Mouse (Mus musculus): ENCODE data around the gene Dctn3.

Gene Dctn3

GRCm38 (mm10) chr4:41677006-41677629 is 45.9 kb downstream of the Dctn3 start:
- ATAC-seq (ENCODE audit: insufficient number of reproducible peaks, low FRiP score, low TSS enrichment): peak; percentile 46

GRCm38 (mm10) chr4:41676248-41677005 is 46.5 kb downstream of the Dctn3 start:
- peak; percentile 21 for ATAC-seq (ENCODE audit: insufficient number of reproducible peaks, low FRiP score, low TSS enrichment)

GRCm38 (mm10) chr4:41673186-41673585 is 49.8 kb downstream of the Dctn3 start:
- ATAC-seq (ENCODE audit: insufficient number of reproducible peaks, low FRiP score, low TSS enrichment): no peak

- no peak for ATAC-seq (ENCODE audit: insufficient number of reproducible peaks, low FRiP score, low TSS enrichment)
Observed at GRCm38 (mm10) chr4:41672522-41672963, 50.4 kb downstream of the Dctn3 start.

GRCm38 (mm10) chr4:41671963-41672480 is 50.9 kb downstream of the Dctn3 start:
- ATAC-seq (ENCODE audit: insufficient number of reproducible peaks, low FRiP score, low TSS enrichment): no peak

GRCm38 (mm10) chr4:41671500-41671899 is 51.5 kb downstream of the Dctn3 start:
- no peak for ATAC-seq (ENCODE audit: insufficient number of reproducible peaks, low FRiP score, low TSS enrichment)

- ATAC-seq (ENCODE audit: insufficient number of reproducible peaks, low FRiP score, low TSS enrichment): no peak
Observed at GRCm38 (mm10) chr4:41670836-41671235, 52.1 kb downstream of the Dctn3 start.

- no peak for ATAC-seq (ENCODE audit: insufficient number of reproducible peaks, low FRiP score, low TSS enrichment)
Observed at GRCm38 (mm10) chr4:41666646-41667045, 56.3 kb downstream of the Dctn3 start.

- no peak for ATAC-seq (ENCODE audit: insufficient number of reproducible peaks, low FRiP score, low TSS enrichment)
Observed at GRCm38 (mm10) chr4:41665009-41665675, 57.8 kb downstream of the Dctn3 start.

Measured in cerebellum, adult (tissue).